Mouse (Mus musculus) CD4-positive, CD25-positive, alpha-beta regulatory T cell, adult 4 months (primary cell): ENCODE measurements around the gene Stau1. TPM values are rescaled to one million over a fixed set of nuclear protein-coding genes. Genes with fewer than 3 reads are reported as not detected.

Experiments used
- ATAC-seq: one replicate; pipeline ENCODE4 v1.8.0; 2017
- polyA plus RNA-seq, 2 experiments: library from polyadenylated mRNA; unstranded; fragments of 100-300 nt; shearing (Covaris generic); gene quantifications; one replicate each; pipeline ENCODE4 v1.2.1; 2017

Gene Stau1
- polyA plus RNA-seq, 2 experiments from 2014 or later, result 48.2 to 69.3 TPM

- no peak for ATAC-seq
Measured at GRCm38 (mm10) chr2:166983351-166983894, 12.7 kb downstream of the Stau1 start.

GRCm38 (mm10) chr2:166980161-166980560 lies 15.9 kb downstream of the Stau1 start:
- ATAC-seq, result no peak

- ATAC-seq, result no peak
Measured at GRCm38 (mm10) chr2:166977490-166977889, 18.6 kb downstream of the Stau1 start.

DNA sequence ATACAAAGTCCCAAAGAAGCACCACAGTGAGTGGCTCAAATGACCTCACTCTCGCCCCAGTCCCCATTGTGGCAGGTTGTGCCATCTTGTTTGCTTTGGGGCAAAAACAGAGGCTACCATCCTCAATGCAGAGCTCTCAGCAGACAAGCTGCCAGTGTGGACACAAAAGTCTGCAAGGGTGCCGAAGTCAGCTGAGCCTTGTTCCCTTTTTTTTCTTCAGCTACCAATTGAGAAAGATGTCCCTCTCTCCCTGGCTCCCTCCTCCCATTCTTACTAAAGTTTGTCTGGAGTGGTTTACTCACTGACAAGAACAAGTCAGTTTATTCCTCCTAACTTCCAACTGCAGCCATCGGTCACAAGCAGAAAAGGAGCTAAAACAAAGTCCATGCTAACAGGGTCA lies 19.7 kb downstream of the Stau1 start:
- no peak for ATAC-seq

GRCm38 (mm10) chr2:166974177-166974872 lies 21.8 kb downstream of the Stau1 start:
- ATAC-seq, result no peak

- ATAC-seq, result no peak
Measured at GRCm38 (mm10) chr2:166973153-166973552, 22.9 kb downstream of the Stau1 start.

GRCm38 (mm10) chr2:166964773-166965172 lies 31.3 kb downstream of the Stau1 start:
- peak; percentile 70 for ATAC-seq

GRCm38 (mm10) chr2:166963257-166963656 lies 32.8 kb downstream of the Stau1 start:
- no peak for ATAC-seq

- ATAC-seq, result no peak
Measured at GRCm38 (mm10) chr2:166960648-166961330, 35.3 kb downstream of the Stau1 start.

GRCm38 (mm10) chr2:166956805-166957204 lies 39.3 kb downstream of the Stau1 start:
- peak; percentile 71 for ATAC-seq

GRCm38 (mm10) chr2:166952151-166952550 lies 43.9 kb downstream of the Stau1 start:
- ATAC-seq, result no peak

GRCm38 (mm10) chr2:166950853-166951648 lies 45.0 kb downstream of the Stau1 start:
- ATAC-seq, result no peak

- no peak for ATAC-seq
Measured at GRCm38 (mm10) chr2:166948936-166949335, 47.2 kb downstream of the Stau1 start.

DNA sequence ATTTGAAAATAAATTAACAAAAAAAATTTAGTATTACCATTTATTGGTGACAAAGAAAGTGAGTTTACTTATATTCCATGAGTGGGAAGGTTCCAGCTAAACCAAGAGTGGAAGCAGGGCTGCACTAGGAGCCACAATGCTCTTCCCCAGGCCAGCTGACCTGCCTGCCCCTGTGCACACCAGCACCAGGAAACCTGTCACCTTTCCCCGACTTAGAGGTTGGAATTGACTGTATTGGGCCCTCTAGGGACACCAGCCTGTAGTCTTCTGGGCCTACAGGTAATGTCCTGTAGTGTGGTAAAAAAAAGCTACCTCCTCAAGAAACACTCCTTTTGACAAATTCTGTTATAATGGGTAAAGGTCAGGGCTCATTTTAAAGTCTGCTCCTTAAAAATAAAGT lies 47.9 kb downstream of the Stau1 start:
- ATAC-seq, result no peak

- peak; percentile 29 for ATAC-seq
Measured at GRCm38 (mm10) chr2:166945456-166945855, 50.6 kb downstream of the Stau1 start.

DNA sequence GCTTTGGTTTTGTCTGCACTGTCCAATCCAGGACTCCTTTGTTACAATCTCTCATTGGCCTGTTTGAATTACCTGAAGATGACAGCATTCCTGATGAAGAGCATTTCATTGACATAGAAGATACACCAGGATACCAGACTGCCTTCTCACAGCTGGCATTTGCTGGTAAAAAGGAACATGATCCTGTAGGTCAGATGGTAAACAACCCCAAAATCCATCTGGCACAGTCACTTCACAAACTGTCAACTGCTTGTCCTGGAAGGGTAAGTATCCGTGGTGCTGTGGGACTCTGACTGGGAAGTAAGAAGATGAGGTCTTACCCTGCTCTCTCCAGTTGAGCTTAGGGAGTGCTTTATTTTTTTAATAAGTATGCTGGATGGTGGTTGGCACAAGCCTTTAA lies 51.8 kb downstream of the Stau1 start:
- no peak for ATAC-seq

GRCm38 (mm10) chr2:166943146-166943545 lies 53.0 kb downstream of the Stau1 start:
- ATAC-seq, result no peak

GRCm38 (mm10) chr2:166936166-166936565 lies 59.9 kb downstream of the Stau1 start:
- no peak for ATAC-seq

GRCm38 (mm10) chr2:166935582-166935981 lies 60.5 kb downstream of the Stau1 start:
- no peak for ATAC-seq

GRCm38 (mm10) chr2:166934416-166934815 lies 61.7 kb downstream of the Stau1 start:
- ATAC-seq, result no peak

DNA sequence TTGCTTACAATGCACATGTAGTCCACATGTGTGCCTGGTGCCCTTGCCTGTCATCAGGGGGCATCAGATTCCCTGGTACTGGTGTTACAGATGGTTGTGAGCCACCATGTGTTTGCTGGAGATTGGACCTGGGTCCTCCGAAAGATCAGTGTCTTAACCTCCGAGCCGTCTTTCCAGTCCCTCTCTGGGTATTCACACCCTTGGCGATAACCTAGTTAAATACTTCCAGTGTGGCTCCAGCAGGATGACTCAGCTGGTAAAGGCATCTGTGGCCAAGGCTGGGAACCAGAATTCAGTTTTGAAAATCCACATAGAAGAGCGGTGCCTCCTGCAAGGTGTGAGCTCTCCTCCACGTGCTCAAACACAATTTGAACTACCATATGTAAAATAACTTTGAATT lies 62.2 kb downstream of the Stau1 start:
- no peak for ATAC-seq

- ATAC-seq, result no peak
Measured at GRCm38 (mm10) chr2:166923971-166924370, 72.1 kb downstream of the Stau1 start.

GRCm38 (mm10) chr2:166910536-166910935 lies 85.6 kb downstream of the Stau1 start:
- no peak for ATAC-seq
